Mouse (Mus musculus): ENCODE measurements around the gene Nob1. TPM values are rescaled to one million over a fixed set of nuclear protein-coding genes. Genes with fewer than 3 reads are reported as not detected.

Nob1 gene
- total RNA-seq, 2 experiments from 2014 or later = 12.6 to 16.2 TPM

DNA sequence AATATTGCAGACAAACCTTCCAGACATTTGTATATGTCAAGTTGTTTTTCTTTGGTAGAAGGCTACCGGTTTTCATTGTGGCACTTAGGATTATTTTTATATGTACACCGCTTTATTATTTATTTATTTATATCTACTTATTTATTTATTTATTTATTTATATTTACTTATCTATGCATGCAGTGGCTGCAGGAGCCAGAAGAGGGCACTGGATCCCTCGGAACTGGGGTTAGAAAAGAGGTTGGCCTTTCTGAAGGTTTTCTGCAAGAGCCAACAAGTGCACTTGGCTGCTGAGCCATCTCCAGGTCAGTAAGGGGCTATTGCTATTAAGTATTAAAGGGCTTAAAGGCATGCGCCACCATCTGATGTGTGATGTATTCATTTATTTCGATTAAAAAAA, 37.0 kb downstream of the Nob1 start:
- peak; percentile 43; the same call in 1 of the 2 replicates for ATAC-seq (ENCODE audit: poor library complexity, severe bottlenecking)

DNA sequence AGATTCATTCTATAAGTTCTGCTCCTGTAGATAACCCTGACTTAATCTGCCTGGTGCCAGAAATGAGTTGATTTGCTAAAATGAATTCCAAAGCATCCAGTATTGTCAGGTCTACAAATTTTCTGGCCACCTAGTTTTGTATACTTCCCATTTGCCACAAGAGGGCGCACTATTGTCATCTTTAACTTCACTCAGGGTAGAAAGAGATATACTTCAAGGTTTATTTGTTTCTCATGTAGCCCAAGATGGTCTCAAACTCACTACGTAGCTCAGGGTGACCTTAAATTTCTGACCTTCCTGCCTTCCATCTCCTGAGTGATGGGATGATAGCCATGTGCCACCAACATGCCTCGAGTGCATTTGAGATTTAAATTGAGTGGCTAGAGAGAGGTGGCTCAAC, 38.2 kb downstream of the Nob1 start:
- peak; percentile 71 for ATAC-seq (ENCODE audit: poor library complexity, severe bottlenecking)

DNA sequence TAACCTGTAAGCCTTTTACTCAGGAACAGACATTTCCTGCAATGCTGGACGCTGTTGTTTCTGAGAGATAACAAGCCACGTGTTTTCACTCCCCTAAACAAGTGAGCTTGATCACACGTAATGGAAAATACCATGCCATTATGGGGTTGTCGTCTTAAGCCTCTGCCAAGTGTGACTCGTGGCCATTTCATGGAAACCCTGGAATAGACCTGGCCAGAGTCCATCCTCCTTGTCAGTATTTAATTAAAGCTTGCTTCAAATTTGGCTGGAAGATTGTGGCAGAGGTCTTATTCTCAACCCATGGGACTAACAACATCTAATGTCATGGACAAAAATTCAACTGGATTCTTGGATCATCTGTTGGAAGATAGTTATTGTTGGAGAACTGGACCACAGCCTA, 38.7 kb downstream of the Nob1 start:
- no peak for ATAC-seq (ENCODE audit: poor library complexity, severe bottlenecking)

DNA sequence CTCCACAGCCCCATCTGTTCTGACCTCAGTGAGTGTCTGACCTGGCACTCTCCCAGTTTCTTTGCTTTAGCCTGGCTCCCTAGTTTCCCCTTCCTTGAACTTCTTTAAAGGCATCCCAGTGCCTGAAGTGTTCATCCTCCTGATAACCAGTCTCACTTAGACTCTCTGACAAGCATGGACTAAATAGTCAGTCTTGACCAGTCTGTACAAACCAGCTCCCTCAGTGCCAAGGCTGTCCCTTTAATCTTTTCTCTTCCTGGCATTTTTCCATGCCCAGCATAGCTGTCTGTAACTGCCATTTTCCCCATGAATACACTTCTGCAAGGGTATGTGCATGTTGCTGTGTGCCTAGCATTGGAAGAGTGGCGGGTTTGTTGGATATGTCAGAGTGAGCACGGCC, 39.8 kb downstream of the Nob1 start:
- no peak for ATAC-seq (ENCODE audit: poor library complexity, severe bottlenecking)

DNA sequence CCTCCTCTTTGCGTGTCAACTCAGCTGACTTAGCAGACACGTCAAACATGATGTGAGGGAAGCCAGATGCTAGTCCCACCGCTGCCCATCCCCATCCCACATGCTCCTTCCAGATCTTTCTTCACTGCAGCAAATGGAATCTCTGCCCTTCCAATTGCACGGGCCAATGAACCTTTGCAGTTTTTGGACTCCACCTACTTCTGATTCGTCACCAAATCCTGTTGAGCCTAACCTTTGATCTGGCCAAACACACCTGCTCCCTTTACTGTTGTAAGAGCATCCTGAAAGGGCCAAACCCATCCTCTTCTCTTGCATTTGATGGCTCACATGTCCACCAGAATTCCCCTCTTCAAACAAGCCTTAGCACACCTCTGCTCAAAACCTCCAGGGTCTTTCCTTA, 40.2 kb downstream of the Nob1 start:
- ATAC-seq (ENCODE audit: poor library complexity, severe bottlenecking) = no peak

DNA sequence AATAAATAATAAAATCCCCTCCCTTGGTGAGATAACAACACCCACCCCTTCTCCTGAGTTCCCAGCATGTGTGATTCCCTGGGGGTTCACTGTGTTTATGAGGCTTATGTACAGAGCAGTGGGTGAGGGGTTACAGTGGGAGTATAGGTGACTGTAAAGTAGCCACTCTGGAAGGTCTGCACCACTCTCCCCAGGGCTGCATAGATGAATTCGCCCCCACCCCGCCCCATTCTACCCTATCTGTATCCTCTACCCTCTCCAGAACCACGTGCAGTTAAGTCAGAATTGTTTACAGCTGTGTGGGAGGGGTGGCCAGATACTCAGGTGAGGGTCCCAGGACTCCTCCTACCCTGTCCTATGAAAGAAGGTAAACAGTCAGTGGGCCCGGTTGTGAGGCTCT, 42.0 kb downstream of the Nob1 start:
- no peak for ATAC-seq (ENCODE audit: poor library complexity, severe bottlenecking)

DNA sequence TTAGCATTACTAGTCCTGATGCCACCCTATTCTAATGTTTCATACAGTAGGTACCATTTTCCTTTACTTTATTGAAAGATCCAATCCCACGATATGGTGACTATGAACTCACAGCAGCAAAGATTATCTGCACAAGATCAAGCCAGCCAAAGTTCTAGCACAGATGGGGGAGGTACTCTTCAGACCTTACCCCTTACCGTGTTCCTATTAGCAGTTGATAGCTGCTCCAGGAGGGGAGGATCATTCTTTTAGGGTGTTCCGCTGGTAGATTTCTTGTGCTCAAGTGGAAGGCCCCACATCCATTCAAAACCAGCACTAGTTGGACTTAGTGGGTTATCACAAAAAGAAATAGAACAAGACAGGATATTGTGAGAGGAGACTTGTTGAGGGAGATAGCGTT, 43.2 kb downstream of the Nob1 start:
- ATAC-seq (ENCODE audit: poor library complexity, severe bottlenecking) = no peak

DNA sequence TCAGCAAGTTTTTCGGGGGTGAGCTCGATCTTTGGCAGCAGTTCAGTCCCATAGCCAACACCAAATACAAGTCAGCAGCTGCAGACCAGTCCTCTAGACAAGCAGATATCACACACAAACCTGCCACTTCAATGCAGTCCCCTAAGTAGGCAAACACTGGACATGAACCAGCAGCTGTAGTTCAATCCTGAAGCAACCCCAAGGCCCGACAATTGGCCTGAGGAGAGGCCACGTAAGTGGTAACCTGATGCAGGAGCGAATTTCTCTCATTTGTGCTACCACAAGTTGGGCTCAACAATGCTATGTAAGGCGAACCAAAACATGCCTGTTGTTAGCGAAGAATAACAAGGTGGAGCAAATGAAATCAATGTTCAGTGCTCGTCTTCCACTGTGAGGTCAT, 44.1 kb downstream of the Nob1 start:
- ATAC-seq (ENCODE audit: poor library complexity, severe bottlenecking) = no peak

DNA sequence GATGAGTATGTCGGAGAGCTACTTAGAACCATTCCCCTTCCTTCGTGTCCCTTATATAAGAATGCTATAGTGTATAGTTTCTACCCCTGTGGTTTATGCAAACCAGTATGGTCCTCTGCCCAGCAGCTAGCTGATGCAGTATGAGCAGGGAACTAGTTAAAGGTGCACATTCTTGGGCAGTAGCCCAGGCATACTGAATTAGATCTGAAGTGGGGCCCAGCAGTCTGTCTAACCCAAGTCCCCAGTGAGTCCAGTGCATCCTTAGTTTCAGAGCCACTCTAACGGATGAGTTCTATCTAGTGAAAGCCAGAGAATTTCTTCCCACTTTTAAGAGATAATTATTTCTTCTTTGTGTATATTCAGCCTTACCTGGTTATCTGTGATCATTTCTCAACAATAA, 47.5 kb downstream of the Nob1 start:
- no peak for ATAC-seq (ENCODE audit: poor library complexity, severe bottlenecking)

DNA sequence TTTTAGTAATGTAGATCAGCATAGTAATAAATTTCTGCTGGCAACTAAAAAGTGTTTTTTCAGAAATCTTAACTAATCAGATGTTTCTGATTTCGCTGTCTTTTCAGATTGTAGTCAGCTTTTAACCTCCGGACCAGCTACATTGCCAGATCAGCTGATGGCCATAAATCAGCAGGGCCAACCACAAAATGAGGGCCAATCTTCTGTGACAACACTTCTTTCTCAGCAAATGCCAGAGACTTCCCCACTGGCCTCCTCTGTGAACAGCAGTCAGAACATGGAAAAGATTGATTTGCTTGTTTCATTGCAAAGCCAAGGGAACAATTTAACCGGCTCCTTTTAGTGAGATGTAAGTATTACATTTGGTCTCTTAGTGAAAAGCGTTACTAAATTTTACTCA, 54.5 kb downstream of the Nob1 start:
- no peak for ATAC-seq (ENCODE audit: poor library complexity, severe bottlenecking)

Other genes with a start within 250 kb of the Nob1 start
- 32.2 and 33.1 TPM in 2 replicates for gene Nfat5, start 131.6 kb downstream of the Nob1 start, total RNA-seq (2015)
- gene Nfat5, start 131.6 kb downstream of the Nob1 start, total RNA-seq (2017) = 17.6 and 19.4 TPM in 2 replicates
- 1.6 and 2.0 TPM in 2 replicates for gene Nqo1, start 21.8 kb downstream of the Nob1 start, total RNA-seq (2015)
- 1.7 and 2.4 TPM in 2 replicates for gene Nqo1, start 21.8 kb downstream of the Nob1 start, total RNA-seq (2017)
- 37.4 and 50.0 TPM in 2 replicates for gene Wwp2, start 11.3 kb upstream of the Nob1 start, total RNA-seq (2015)
- gene Wwp2, start 11.3 kb upstream of the Nob1 start, total RNA-seq (2017) = 55.5 and 74.5 TPM in 2 replicates
- gene Psmd7, start 163.4 kb upstream of the Nob1 start, total RNA-seq (2015) = 76.0 and 79.3 TPM in 2 replicates
- 33.6 and 47.5 TPM in 2 replicates for gene Psmd7, start 163.4 kb upstream of the Nob1 start, total RNA-seq (2017)

Measured in megakaryocyte, adult 5-6 weeks (primary cell).